Mouse (Mus musculus) kidney, embryonic 16.5 days (tissue): ENCODE measurements around the gene Sec14l1. TPM values are rescaled to one million over a fixed set of nuclear protein-coding genes. Genes with fewer than 3 reads are reported as not detected.
A peak's percentile ranks its signal among the peaks of the same experiment; 100 is the strongest.

Experiments
- ATAC-seq: fragments of 200-750 bp; cut with Nextera tagmentation; 2 replicates; pipeline ENCODE4 v1.8.0; 2017; ENCODE audit warnings: moderate TSS enrichment; ENCODE audit not compliant: low FRiP score, low TSS enrichment
- H3K27ac ChIP-seq: fragments of 300-500 bp; sonication (generic); 2 replicates; pipeline ENCODE4 v1.5.1; 2014; ENCODE audit warnings: low read length
- H3K27me3 ChIP-seq: fragments of 300-500 bp; sonication (generic); 2 replicates; pipeline ENCODE4 v1.6.1; 2014; ENCODE audit warnings: low read length, control low read depth, mixed read lengths; ENCODE audit not compliant: insufficient read depth
- H3K36me3 ChIP-seq: fragments of 300-500 bp; sonication (generic); 2 replicates; pipeline ENCODE4 v1.6.1; 2014; ENCODE audit warnings: low read length, control low read depth, mixed read lengths; ENCODE audit not compliant: insufficient read depth
- H3K4me1 ChIP-seq: fragments of 300-500 bp; sonication (generic); 2 replicates; pipeline ENCODE4 v1.6.1; 2014; ENCODE audit warnings: low read length, control low read depth, mixed read lengths; ENCODE audit not compliant: insufficient read depth
- H3K4me2 ChIP-seq: fragments of 300-500 bp; sonication (generic); replicated peaks from 2 replicates; pipeline ENCODE4 v1.6.1; 2014; ENCODE audit warnings: low read depth, low read length
- H3K4me3 ChIP-seq: fragments of 300-500 bp; sonication (generic); 2 replicates; pipeline ENCODE4 v1.5.1; 2014; ENCODE audit warnings: mild to moderate bottlenecking, low read length
- H3K9ac ChIP-seq: fragments of 300-500 bp; sonication (generic); replicated peaks from 2 replicates; pipeline ENCODE4 v1.6.1; 2014; ENCODE audit warnings: low read length
- H3K9me3 ChIP-seq: fragments of 300-500 bp; sonication (generic); 2 replicates; pipeline ENCODE4 v1.6.1; 2016; ENCODE audit warnings: low read length, control low read depth
- WGBS: fragments of 180-500 bp; shearing (Covaris S2); extraction: QIAGEN DNeasy Blood & Tissue Kit; methylation state at CpG from one replicate; pipeline ENCODE4 v1.1.7; 2014; 5-methylcytosine and 5-hydroxymethylcytosine counted together
- polyA plus RNA-seq: library from polyadenylated mRNA; unstranded; fragments of >200 nt; fragmentation: Nextera tagmentation; extraction: Ambion mirVana; gene quantifications from 2 replicates; pipeline ENCODE4 v1.2.1, GENCODE M21; 2015

The Sec14l1 gene
- polyA plus RNA-seq, 1 experiment from 2014 or later, result 92.9 TPM

DNA sequence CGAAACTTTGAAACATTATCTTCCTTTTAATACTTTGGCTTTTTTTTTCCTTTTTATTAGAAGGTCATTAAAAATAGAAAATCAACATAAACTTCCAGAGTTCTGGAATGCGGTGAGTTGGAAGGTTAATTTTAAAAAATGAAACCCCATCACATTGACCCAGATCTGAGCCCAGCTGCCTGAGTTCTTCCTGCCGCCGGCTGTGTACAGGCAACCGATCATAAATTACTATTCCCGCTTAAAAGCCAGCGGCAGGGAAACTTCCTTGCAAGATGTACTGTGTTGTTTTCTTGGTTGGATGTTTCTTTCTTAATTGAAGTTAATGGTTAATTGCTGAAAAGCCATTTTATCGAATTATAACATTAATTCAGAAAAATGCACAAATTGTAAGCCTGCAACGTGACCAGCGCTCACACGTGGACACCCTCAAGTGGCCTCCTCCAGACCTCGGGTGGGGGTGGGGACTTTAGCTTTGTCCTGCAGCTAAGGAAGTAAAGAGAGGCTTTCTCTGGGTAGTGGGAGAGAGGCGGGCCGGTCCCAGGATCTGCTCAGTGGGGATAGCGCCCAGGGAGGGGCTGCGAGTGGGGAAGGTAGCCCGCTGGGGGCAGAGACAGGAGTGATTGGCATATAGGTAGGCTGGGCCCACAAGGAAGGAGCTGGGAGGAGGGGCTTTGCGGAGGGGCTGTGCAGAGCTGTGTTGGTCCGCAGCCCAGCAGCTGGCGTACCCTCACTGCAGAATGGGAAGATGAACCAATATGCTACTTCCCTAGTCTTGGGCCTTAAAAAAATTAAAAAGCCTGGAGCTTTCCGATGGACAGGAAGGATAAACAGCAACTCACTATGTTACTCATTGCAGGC, 70.3 kb downstream of the Sec14l1 start:
- peak overlapping the region; percentile 34 for H3K4me2 ChIP-seq
- no peaks in the 10 kb centered on the region for H3K36me3 ChIP-seq
- ATAC-seq, result peak; percentile 80
- H3K27ac ChIP-seq, result peak overlapping the region; percentile 89
- 17% methylated on average over 21 of the region's 21 CpGs for whole genome bisulfite sequencing
- peaks cover 10% of the 10 kb centered on the region for H3K9me3 ChIP-seq
- peaks cover 21% of the 10 kb centered on the region for H3K4me1 ChIP-seq
- no peak overlapping the region for H3K9ac ChIP-seq
- H3K27me3 ChIP-seq, result no peaks in the 10 kb centered on the region
- no peak overlapping the region for H3K4me3 ChIP-seq

DNA sequence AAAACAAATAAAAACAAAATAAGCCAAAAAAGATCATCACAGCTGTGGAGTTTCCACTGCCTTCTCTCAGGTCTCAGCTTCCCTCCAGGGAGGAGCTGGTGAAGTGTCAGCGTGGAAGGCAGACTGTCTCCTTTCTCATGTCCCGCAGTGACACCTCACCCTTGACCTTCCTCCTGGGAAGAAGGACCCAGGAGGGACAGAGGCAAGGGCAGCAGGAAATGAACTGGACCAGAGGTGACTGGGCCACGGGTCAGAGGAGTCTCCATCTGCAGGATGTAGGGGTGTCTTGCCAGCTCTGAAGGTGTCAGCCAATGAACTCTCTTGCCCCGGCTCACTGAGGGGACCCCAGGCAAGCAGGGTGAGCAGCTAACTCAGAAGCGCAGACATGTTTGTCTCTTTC, 76.6 kb downstream of the Sec14l1 start:
- Histone ChIP-seq H3K9me3 (no peaks in the 10 kb centered on the region), H3K27ac (no peak overlapping the region), H3K36me3 (no peaks in the 10 kb centered on the region), H3K4me3 (no peak overlapping the region), H3K9ac (no peak overlapping the region), H3K27me3 (no peaks in the 10 kb centered on the region), H3K4me2 (no peak overlapping the region), H3K4me1 (no peaks in the 10 kb centered on the region)
- ATAC-seq, result no peak
- WGBS, result 37% methylated on average over 5 of the region's 5 CpGs

DNA sequence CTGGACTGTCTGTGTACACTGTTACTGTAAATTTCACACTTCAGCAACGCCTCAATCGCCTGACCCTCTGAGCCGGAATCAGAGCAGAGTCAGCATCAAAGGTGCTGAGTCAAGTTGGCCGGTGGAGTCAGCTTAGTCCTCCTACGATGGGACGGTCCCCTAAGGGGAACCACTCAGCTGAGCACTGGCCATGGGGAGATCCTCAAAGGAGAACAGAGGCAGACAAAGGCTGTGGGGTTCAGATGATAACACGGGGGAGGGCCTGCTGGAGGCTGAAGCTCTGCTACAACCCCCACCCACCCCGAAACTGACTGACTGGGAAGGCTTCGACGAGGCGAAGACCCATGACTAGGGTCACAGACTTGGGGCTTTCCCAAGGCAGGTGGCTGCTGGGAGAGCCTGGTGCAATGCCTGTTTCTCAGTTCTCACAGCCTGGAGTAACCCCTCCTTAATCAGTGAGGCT, 79.5 kb downstream of the Sec14l1 start:
- Histone ChIP-seq H3K4me3 (no peak overlapping the region), H3K27ac (no peak overlapping the region), H3K4me1 (peaks cover 3% of the 10 kb centered on the region; the same call in 1 of the 2 replicates), H3K27me3 (peaks cover 3% of the 10 kb centered on the region; the same call in 1 of the 2 replicates), H3K36me3 (no peaks in the 10 kb centered on the region), H3K9me3 (no peaks in the 10 kb centered on the region), H3K4me2 (no peak overlapping the region), H3K9ac (no peak overlapping the region)
- 49% methylated on average over 11 of the region's 11 CpGs for WGBS
- ATAC-seq, result 0 out of 2 replicates have a peak, but pooled peaks have one; percentile 59

DNA sequence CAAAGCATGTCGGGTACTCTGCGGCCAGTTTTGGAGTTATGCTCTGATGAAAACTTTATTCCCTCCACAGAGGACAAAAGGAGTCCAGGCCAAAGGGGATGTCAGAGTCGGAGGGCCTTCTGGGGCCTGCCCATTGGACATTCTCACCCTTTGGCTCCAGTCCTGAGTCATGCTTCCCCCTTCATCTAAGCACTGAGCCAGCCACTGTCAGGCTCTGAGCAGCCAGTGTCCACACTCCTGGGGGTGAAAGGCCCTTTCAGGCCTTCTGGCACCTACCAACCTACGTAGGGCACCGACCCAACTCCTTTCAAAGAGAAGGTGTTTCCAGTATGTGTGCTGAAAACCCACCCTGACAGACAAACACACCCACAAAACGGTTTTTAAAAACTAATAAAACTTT, 80.6 kb downstream of the Sec14l1 start:
- Histone ChIP-seq H3K4me3 (no peak overlapping the region), H3K9me3 (no peaks in the 10 kb centered on the region), H3K27me3 (peaks cover 7% of the 10 kb centered on the region; the same call in 1 of the 2 replicates), H3K4me2 (no peak overlapping the region), H3K36me3 (no peaks in the 10 kb centered on the region), H3K4me1 (peaks cover 10% of the 10 kb centered on the region; the same call in 1 of the 2 replicates), H3K9ac (no peak overlapping the region), H3K27ac (no peak overlapping the region)
- WGBS, result 83% methylated on average over 6 of the region's 6 CpGs
- ATAC-seq, result no peak

- Histone ChIP-seq H3K9ac (no peak overlapping the region), H3K4me3 (no peak overlapping the region), H3K36me3 (no peaks in the 10 kb centered on the region), H3K27ac (no peak overlapping the region), H3K4me2 (no peak overlapping the region), H3K9me3 (no peaks in the 10 kb centered on the region), H3K27me3 (peaks cover 7% of the 10 kb centered on the region; the same call in 1 of the 2 replicates), H3K4me1 (peaks cover 10% of the 10 kb centered on the region; the same call in 1 of the 2 replicates)
- ATAC-seq, result no peak
- WGBS, result 85% methylated on average over 7 of the region's 7 CpGs
Measured at GRCm38 (mm10) chr11:117196681-117197080, 81.7 kb downstream of the Sec14l1 start.

DNA sequence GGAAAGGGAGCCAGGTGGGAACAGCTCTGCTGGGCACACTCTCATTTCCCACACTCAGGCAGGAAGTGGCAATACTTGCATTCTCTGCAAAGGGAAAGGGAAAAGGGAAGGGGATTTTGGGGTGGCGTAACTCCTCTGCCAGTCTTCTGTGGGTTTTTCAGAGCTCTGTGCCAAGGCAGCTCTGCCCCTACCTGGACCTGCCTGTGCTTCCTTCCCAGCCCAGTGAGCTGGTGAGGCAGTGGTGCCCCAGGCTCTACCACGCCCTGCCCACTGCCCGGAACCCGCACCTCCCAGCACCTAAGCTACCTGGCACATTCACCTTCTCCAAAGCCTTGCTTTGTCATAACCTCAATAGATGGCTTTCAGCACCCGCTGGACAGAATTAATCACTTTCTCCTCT, 83.2 kb downstream of the Sec14l1 start:
- H3K4me2 ChIP-seq, result no peak overlapping the region
- H3K4me3 ChIP-seq, result no peak overlapping the region
- H3K9me3 ChIP-seq, result no peaks in the 10 kb centered on the region
- no peak for ATAC-seq
- no peak overlapping the region for H3K9ac ChIP-seq
- H3K27ac ChIP-seq, result no peak overlapping the region
- 76% methylated on average over 5 of the region's 5 CpGs for WGBS
- H3K4me1 ChIP-seq, result peaks cover 13% of the 10 kb centered on the region
- H3K36me3 ChIP-seq, result no peaks in the 10 kb centered on the region
- H3K27me3 ChIP-seq, result peaks cover 7% of the 10 kb centered on the region; the same call in 1 of the 2 replicates

- H3K4me3 ChIP-seq, result peak within 1 kb of the TSS; percentile 61
- under 1% methylated on average over 69 of the region's 70 CpGs for WGBS
- H3K27ac ChIP-seq, result peak within 1 kb of the TSS; percentile 21
- peaks cover 7% of the 10 kb centered on the region; the same call in 1 of the 2 replicates for H3K27me3 ChIP-seq
- H3K4me2 ChIP-seq, result peak within 1 kb of the TSS; percentile 89
- no peaks in the 10 kb centered on the region for H3K36me3 ChIP-seq
- peaks cover 20% of the 10 kb centered on the region for H3K4me1 ChIP-seq
- H3K9ac ChIP-seq, result peak within 1 kb of the TSS; percentile 79
- H3K9me3 ChIP-seq, result no peaks in the 10 kb centered on the region
- peak; percentile 56 for ATAC-seq
Measured at GRCm38 (mm10) chr11:117199282-117200175, 84.6 kb downstream of the Sec14l1 start, which contains the start of gene Sept9. Gene Sept9 (plus strand): TSS chr11:117199661.

GRCm38 (mm10) chr11:117201846-117202245, 86.9 kb downstream of the Sec14l1 start:
- 87% methylated on average over 12 of the region's 12 CpGs for WGBS
- no peaks in the 10 kb centered on the region for H3K9me3 ChIP-seq
- ATAC-seq, result no peak
- H3K27me3 ChIP-seq, result peaks cover 7% of the 10 kb centered on the region; the same call in 1 of the 2 replicates
- H3K9ac ChIP-seq, result no peak overlapping the region
- no peak overlapping the region for H3K27ac ChIP-seq
- H3K4me2 ChIP-seq, result no peak overlapping the region
- H3K36me3 ChIP-seq, result no peaks in the 10 kb centered on the region
- H3K4me3 ChIP-seq, result no peak overlapping the region
- H3K4me1 ChIP-seq, result peaks cover 34% of the 10 kb centered on the region

DNA sequence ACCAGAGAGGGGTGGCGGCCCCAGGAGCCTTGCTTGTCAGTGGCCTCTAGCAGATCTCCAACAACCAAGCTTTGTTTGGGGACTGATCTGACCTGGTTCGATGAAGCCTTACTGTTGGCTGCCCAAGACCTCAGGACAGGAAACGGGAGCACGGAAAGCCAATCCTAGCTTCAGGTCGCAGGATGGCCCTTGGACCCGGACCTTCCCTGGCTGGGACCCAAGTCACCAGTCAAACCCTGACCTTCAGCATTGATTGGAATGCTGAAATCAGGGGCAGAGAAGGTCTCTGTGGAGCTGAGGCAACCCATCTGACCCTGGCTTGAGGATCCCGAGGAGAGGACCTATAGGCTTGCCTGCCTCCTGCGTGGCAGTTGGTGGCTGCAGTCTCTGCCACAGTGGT, 89.6 kb downstream of the Sec14l1 start:
- H3K27me3 ChIP-seq, result peaks cover 3% of the 10 kb centered on the region; the same call in 1 of the 2 replicates
- H3K9ac ChIP-seq, result no peak overlapping the region
- H3K9me3 ChIP-seq, result no peaks in the 10 kb centered on the region
- H3K4me1 ChIP-seq, result peaks cover 53% of the 10 kb centered on the region
- H3K36me3 ChIP-seq, result no peaks in the 10 kb centered on the region
- no peak overlapping the region for H3K27ac ChIP-seq
- H3K4me2 ChIP-seq, result no peak overlapping the region
- WGBS, result 73% methylated on average over 8 of the region's 8 CpGs
- no peak for ATAC-seq
- H3K4me3 ChIP-seq, result no peak overlapping the region
